Mouse (Mus musculus) gastrocnemius, postnatal 10 days (tissue): ENCODE data around the gene Defa28. TPM values are rescaled to one million over a fixed set of nuclear protein-coding genes. Genes with fewer than 3 reads are reported as not detected.
"Not testable (repeated sequence)": the region's sequence is repeated elsewhere in the genome, so short reads cannot be mapped to it uniquely, and the experiment has no call there.

Experiments
- DNase-seq: peaks from one replicate; pipeline ENCODE4 v3.0.0; 2021; ENCODE audit warnings: mixed read lengths
- long read RNA-seq, 2 experiments: library from polyadenylated mRNA; stranded (forward); transcript quantifications; one replicate each; pipeline ENCODE4 v2.0.0; 2021
- total RNA-seq, 2 experiments: library from RNA; stranded (reverse); gene quantifications; 2 replicates each; pipeline ENCODE4 v1.2.3; 2021

Defa28 gene
- not detected for total RNA-seq
- long read RNA-seq, experiment 1, result 0 reads
- long read RNA-seq, experiment 2, result 0 reads

DNA sequence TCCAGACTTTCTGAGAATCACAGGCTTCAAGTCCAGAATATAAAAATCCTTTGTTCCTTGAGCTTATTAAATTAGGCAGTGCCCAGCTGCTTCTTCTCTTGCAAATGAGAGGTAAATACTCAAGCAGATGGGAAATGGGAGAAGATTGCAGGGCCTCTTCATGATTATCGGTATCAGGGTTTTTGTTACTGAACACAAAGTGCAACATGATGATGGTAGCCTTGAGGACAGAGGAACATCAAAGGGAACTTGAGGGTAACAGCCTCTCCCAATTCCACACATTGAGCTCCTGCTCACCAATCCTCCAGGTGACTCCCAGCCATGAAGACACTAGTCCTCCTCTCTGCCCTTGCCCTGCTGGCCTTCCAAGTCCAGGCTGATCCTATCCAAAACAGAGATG is at the start of gene Defa28:
Gene Defa28, plus strand, starts transcription at position 301 of the 400 bp plus-strand sequence.
- not testable (repeated sequence) for DNase-seq

DNA sequence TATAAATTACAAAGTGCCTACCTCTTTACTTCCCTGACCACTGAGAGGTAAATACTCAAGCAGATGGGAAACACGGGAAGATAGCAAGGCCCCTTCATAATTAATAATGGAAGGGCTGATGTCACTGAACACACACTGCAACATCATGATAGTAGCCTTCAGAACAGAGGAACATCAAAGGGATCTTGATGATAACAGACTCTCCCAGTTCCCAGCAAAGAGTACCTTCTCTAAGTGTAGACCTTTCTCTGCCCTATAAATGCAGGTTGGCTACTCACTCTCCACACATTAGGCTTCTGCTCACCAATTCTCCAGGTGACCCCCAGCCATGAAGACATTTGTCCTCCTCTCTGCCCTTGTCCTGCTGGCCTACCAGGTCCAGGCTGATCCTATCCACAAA is 17.7 kb upstream of the Defa28 start, which contains the start of gene Defa37:
Gene Defa37, plus strand, starts transcription at position 301 of the 400 bp plus-strand sequence.
- DNase-seq, result not testable (repeated sequence)

DNA sequence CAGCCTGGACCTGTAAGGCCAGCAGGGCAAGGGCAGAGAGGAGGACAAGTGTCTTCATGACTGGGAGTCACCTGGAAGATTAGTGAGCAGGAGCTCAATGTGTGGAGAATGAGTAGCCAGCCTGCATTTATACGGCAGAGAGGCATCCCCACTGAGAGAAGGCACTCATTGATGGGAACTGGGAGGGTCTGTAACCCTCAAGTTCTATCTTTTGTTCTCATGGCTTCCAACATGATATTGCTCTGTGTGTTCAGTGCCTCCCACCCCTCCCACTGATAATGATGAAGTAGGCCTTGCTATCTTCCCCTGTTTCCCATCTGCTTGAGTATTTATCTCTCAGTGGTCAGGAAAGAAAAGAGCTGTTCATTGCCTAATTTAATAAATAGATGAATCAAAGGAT is 11.6 kb downstream of the Defa28 start, which contains the start of gene Gm7861:
Gene Gm7861, minus strand, starts transcription at position 101 of the 400 bp plus-strand sequence.
- not testable (repeated sequence) for DNase-seq

DNA sequence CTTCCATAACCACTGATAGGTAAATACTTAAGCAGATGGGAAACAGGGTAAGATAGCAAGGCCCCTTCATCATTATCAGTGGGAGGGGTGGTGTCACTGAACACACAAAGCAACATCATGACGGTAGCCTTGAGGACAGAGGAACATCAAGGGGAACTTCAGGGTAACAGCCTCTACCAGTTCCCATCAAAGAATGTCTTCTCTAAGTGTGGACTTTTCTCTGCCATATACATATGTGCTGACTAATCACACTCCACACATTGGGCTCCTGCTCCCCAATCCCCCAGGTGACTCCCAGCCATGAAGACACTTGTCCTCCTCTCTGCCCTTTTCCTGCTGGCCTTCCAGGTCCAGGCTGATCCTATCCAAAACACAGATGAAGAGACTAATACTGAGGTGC is 35.1 kb downstream of the Defa28 start, which contains the start of gene Defa26:
Gene Defa26, plus strand, starts transcription at position 301 of the 400 bp plus-strand sequence.
- not testable (repeated sequence) for DNase-seq

Other genes with a start within 250 kb of the Defa28 start
- not detected for gene Defa2, start 204.5 kb upstream of the Defa28 start, total RNA-seq
- gene Defa33, start 191.2 kb upstream of the Defa28 start, total RNA-seq, result not detected
- not detected for gene Defa36, start 155.6 kb upstream of the Defa28 start, total RNA-seq
- gene Gm7849, start 126.4 kb upstream of the Defa28 start, total RNA-seq, result not detected
- gene Defa20, start 73.7 kb upstream of the Defa28 start, total RNA-seq, result not detected
- gene Defa32, start 54.0 kb upstream of the Defa28 start, total RNA-seq, result not detected
- not detected for gene Defa37, start 17.6 kb upstream of the Defa28 start, total RNA-seq
- not detected for gene Gm7861, start 11.5 kb downstream of the Defa28 start, total RNA-seq
- not detected for gene Defa26, start 35.2 kb downstream of the Defa28 start, total RNA-seq
- gene Defa17, start 72.8 kb downstream of the Defa28 start, total RNA-seq, result not detected
- gene Defa34, start 82.8 kb downstream of the Defa28 start, total RNA-seq, result not detected
- not detected for gene AY761184, start 120.6 kb downstream of the Defa28 start, total RNA-seq
- not detected for gene Defa24, start 151.5 kb downstream of the Defa28 start, total RNA-seq
- not detected for gene Defb50, start 240.5 kb downstream of the Defa28 start, total RNA-seq